In the genomic region with DNA sequence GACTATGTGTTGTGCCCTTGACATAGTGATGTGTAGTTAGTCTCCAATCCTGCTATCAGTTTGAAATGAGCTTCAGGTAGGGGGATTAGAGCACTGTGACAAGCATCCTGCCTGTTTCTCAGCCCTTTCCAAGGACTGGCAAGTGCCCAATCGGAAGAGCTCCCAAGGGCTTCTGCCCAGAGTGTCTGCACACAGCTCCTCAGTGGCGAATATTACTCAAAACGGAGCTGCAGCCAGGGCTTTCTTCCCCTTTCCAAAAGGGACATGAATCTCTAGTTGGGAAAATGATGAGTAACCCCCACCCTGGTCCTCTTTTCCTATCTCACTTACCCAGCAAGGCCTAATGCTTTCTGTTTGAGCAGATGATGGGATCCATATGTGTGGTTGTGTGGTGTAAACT, we compare ENCODE assay signal across 27 mouse cellular contexts.
DNase-seq lines count a peak whose midpoint lies in the region; ATAC-seq lines count a peak whose summit lies in the region.
"Had no signal": no experiment of that assay in that cellular context is flagged by ENCODE, and none has a peak within 500 bp of the region (broad histone marks: within the 10 kb centered on the region; RNA-seq: fewer than 3 reads in every experiment).

No protein-coding gene starts in this region.

- no peaks in the 10 kb centered on the region; the same call in 1 of the 2 replicates for H3K9me3 ChIP-seq in limb, embryonic 12.5 days
- H3K9me3 ChIP-seq: forebrain, embryonic 12.5 days; heart, embryonic 12.5 days; hindbrain, embryonic 10.5 days; kidney, embryonic 15.5 days; liver, embryonic 15.5 days; lung, embryonic 15.5 days; megakaryocyte, embryonic 14.5 days; stomach, embryonic 15.5 days had no signal

- H3K27me3 ChIP-seq in limb, embryonic 12.5 days = 0 out of 2 replicates have a peak, but pooled peaks cover 7% of the 10 kb centered on the region
- H3K27me3 ChIP-seq: megakaryocyte, embryonic 14.5 days; stomach, embryonic 15.5 days had no signal

- peaks cover 29% of the 10 kb centered on the region for H3K4me1 ChIP-seq in limb, embryonic 12.5 days (replicated peaks)
- H3K4me1 ChIP-seq: liver, embryonic 15.5 days had no signal

- H3K9ac ChIP-seq in limb, embryonic 12.5 days (replicated peaks) = no peak overlapping the region
- H3K9ac ChIP-seq: forebrain, embryonic 12.5 days; heart, embryonic 12.5 days; kidney, embryonic 15.5 days; liver, embryonic 15.5 days; lung, embryonic 15.5 days; stomach, embryonic 15.5 days had no signal

- peak; percentile 31 for DNase-seq in adrenal gland, adult 2 months
- no peak for DNase-seq in adrenal gland, adult 8-10 months
- peak; percentile 16 for DNase-seq in gastrocnemius, postnatal 25 days
- DNase-seq in gastrocnemius, postnatal 10 days = no peak
- peak; percentile 87 for DNase-seq in adipocyte (ENCODE audit: low spot score)
- DNase-seq in heart, adult 8-10 months (ENCODE audit: low spot score) = no peak
- no peak for DNase-seq in right cerebral cortex, adult 18-20 months
- DNase-seq: cerebellum, adult 11-12 months; cerebellum, postnatal 25 days; heart, postnatal 10 days; kidney, adult 11 months; kidney, postnatal 4 days; liver; lung, postnatal 36 days; midbrain, embryonic 14.5 days; thymus, postnatal 36 days had no signal

- H3K4me3 ChIP-seq in limb, embryonic 12.5 days (replicated peaks) = no peak overlapping the region
- H3K4me3 ChIP-seq: erythroblast, embryonic 14.5 days; forebrain, embryonic 12.5 days; heart, embryonic 12.5 days; hindbrain, embryonic 10.5 days; kidney, embryonic 15.5 days; left cerebral cortex, adult 2 months; liver, embryonic 15.5 days; lung, embryonic 15.5 days; stomach, embryonic 15.5 days had no signal

- no peak overlapping the region for H3K4me2 ChIP-seq in limb, embryonic 12.5 days
- H3K4me2 ChIP-seq: forebrain, embryonic 12.5 days; heart, embryonic 12.5 days; kidney, embryonic 15.5 days; liver, embryonic 15.5 days; lung, embryonic 15.5 days; stomach, embryonic 15.5 days had no signal

- WGBS in limb, embryonic 12.5 days = 81% methylated on average over 3 of the region's 3 CpGs

- H3K36me3 ChIP-seq in limb, embryonic 12.5 days = no peaks in the 10 kb centered on the region
- H3K36me3 ChIP-seq: forebrain, embryonic 12.5 days; heart, embryonic 12.5 days; hindbrain, embryonic 10.5 days; stomach, embryonic 15.5 days had no signal

- 0 out of 2 replicates have a peak overlapping the region, but pooled peaks have one; percentile 42 for H3K27ac ChIP-seq in limb, embryonic 12.5 days
- H3K27ac ChIP-seq: forebrain, embryonic 12.5 days; kidney, embryonic 15.5 days; left cerebral cortex, adult 2 months; liver, embryonic 15.5 days; lung, embryonic 15.5 days had no signal

- no peak for ATAC-seq in limb, embryonic 12.5 days (ENCODE audit: insufficient number of reproducible peaks, insufficient read depth, low FRiP score, low TSS enrichment, low read depth)

Comparison
In these comparisons a context has a peak if more than half of its experiments do, and no peak if none do; other contexts are left out.
1. DNase-seq: peak in adrenal gland, adult 2 months (single experiment), gastrocnemius, postnatal 25 days (single experiment) and adipocyte (single experiment); none in adrenal gland, adult 8-10 months (single experiment), gastrocnemius, postnatal 10 days (single experiment), heart, adult 8-10 months (single experiment) and right cerebral cortex, adult 18-20 months (single experiment).